Mouse (Mus musculus) adrenal gland, adult 8-10 months (tissue): ENCODE measurements at regions not wholly inside any gene's neighbourhood (a gene's known extent, or its start where the extent isn't known, plus 50 kb on each side); places are given as distances from the start of the nearest gene placed in this dataset.
"Not testable (repeated sequence)": the region's sequence is repeated elsewhere in the genome, so short reads cannot be mapped to it uniquely, and the experiment has no call there.

Experiments
- DNase-seq: peaks from one replicate; pipeline ENCODE4 v3.0.0; 2022

DNA sequence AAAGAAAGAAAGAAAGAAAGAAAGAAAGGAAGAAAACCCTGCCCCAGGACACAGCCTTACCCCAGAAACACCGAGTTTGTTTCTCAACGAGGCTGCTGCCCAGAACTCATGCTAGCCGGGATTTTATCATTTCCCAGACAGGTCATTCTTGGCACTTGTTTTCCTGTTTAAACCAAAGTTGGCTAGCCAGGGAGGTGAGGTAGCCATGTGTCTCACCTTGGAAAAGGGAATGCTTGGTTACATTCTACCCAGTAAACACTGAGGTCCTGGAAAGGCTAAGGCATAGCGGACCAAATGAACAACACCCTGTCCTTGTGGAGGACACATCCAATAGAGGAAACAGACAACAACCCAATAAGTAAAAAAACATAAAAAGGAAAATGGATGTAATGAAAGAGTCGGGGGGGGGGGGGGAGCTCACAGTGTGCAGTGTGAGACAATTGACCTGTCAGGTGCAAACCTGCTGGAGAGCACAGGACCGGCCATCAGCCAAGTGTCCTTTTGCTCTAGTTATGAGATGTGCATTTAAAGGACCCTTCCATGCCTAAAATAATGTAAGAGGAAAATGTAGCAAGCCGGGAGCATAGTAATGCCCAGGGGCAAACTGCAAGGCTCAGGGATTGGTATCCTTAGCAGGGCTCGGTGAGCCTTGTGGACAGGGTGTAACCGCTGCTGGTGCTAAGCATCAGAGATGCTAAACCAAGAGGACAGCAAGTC, 78.2 kb upstream of the Fzd7 start:
- DNase-seq = no peak

- no peak for DNase-seq
Measured at GRCm38 (mm10) chr1:59405370-59405769, 76.9 kb upstream of the Fzd7 start.

GRCm38 (mm10) chr1:59406741-59407306, 75.4 kb upstream of the Fzd7 start:
- no peak for DNase-seq

DNA sequence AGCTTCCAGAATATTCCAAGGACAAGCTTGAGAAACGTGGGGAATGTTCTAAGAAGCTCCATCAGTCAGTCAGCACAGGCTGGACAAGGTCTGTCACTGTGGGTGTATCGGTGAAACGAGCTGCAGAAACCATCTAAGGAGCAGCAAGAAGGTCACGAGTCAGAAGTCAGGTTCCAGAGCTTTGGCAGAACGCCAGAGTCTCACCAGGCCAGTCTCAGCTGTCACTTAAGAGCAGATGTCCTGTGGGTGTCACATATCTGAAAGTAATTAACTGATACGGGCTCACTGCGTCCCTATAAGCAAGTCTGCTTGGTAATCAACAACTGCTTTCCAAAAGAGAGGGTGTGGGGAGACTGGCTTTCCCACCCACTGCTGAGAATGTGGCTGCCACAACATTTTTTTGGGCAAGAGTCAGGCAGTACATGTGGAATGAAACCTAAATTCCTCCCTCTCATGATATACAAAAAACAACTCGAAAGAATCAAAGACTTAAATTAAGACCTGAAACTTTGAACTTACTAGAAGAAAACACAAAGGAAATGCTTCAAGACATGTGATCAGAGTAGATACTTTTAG, 72.6 kb upstream of the Fzd7 start:
- peak; percentile 5 for DNase-seq

- no peak for DNase-seq
Measured at GRCm38 (mm10) chr1:59413264-59413663, 69.0 kb upstream of the Fzd7 start.

DNA sequence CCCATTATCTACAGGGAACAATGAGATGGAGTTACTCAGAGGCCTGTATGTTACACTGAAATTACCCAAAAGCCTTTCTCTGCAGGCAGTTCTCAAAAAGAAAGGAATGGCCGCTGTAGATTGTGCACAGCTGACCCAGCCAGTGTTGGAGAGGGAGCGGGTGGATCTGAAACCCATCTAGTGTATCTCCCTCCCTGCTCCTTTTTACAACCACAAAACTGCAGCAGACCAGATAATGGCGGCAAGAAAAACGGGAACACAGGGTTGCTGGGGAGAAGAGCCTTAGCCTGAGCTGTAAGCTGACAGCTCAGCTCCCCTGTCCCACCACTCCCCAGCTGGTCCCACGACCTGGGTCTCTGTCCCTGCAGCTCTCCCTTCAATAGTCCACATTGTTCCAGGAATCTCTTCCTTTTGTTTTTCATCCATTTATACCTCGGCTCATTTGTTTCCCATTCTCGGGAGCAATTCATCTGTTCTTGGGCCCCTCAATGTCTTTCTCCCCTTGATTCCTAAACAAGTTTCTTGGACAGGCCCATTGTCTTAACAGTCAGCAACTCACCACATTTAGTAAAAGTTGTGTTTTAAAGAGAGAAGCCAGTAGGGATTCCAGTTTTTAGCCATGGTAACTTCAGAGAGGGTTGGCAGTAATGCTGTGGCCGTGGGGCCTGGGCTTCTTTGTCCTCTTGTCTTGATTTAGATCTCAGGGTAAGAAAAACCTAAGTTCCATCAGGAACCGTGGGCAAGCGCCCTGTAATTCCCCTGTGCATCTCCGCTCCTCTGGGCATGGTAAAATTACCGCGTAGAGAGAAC, 67.6 kb upstream of the Fzd7 start:
- no peak for DNase-seq

- no peak for DNase-seq
Measured at GRCm38 (mm10) chr1:59415733-59416312, 66.4 kb upstream of the Fzd7 start.

GRCm38 (mm10) chr1:59417317-59417716, 64.9 kb upstream of the Fzd7 start:
- no peak for DNase-seq

- no peak for DNase-seq
Measured at GRCm38 (mm10) chr1:59417962-59418361, 64.3 kb upstream of the Fzd7 start.

GRCm38 (mm10) chr1:59418748-59419147, 63.5 kb upstream of the Fzd7 start:
- DNase-seq = no peak

DNA sequence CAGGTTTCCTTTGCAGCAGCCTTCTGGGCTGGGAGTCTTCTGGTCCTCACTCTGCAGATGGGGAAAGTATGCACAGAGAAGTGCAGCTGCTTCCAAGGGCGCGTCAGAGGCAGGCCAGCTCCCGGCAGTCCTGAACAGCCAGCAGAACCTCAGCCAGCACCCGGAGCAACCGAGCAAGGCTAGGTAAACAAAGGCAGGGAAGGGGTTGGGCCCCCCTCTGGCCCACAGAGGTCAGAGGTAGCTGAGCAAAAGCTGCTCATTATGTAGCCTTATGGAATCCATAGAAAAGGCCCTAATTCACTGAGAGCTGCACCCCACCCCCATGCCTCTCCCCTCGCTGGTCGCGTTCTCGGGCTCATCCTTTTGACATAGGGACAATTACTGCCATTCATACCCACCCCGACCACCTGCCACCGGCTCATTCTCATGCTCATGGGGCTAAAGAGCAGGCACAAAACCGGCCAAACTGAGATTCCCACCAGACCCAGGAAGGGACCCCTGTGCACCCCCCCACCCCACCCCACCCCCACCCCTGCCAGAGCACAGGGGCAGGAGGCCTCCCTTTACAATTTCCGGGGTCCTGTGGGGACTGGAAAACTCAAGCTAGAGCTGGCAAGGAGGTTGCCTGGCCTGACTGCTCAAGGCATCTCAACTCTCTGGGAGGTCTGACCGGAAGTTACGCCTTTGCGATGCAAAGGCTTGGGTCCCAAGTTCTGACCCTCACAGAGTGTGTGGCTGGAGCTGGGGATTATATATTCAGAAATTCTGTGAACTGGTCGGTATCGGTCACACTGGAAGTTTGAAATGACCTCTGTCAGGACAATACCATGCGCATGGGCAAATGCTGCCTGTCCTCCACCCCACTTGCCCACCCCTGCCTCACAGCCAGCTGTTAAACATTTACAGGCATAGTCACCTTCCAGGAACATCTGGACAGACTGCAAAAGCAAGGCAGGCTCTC, 59.0 kb upstream of the Fzd7 start:
- no peak for DNase-seq

- not testable (repeated sequence) for DNase-seq
Measured at GRCm38 (mm10) chr1:59425771-59426170, 56.5 kb upstream of the Fzd7 start.

GRCm38 (mm10) chr1:59426346-59427203, 55.6 kb upstream of the Fzd7 start:
- DNase-seq = no peak

GRCm38 (mm10) chr1:59427204-59427557, 55.0 kb upstream of the Fzd7 start:
- no peak for DNase-seq

- no peak for DNase-seq
Measured at GRCm38 (mm10) chr1:59429289-59429688, 52.9 kb upstream of the Fzd7 start.

DNA sequence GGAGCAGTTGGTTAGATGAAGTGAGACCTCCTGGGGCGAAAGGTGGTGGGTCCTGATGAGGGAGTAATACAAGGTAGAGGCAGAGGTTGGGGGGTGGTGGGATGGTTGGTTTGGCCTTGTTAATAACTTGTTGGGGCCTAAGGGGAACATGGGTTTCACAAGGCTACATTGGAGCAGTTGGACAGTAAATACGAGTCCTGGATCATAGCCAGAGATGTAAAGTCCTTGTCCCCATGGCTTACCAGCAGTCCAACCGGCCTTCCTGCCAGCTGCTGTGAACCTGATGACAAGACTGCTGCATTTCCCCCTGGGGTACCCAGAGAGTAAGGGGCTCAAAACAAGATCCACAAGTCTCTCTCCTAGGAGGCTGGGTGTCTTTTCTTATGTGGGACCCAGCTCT, 52.0 kb upstream of the Fzd7 start:
- no peak for DNase-seq

GRCm38 (mm10) chr1:59430886-59431486, 51.2 kb upstream of the Fzd7 start:
- no peak for DNase-seq
